Comparison of ENCODE assay signal across 13 mouse cellular contexts in the genomic region with DNA sequence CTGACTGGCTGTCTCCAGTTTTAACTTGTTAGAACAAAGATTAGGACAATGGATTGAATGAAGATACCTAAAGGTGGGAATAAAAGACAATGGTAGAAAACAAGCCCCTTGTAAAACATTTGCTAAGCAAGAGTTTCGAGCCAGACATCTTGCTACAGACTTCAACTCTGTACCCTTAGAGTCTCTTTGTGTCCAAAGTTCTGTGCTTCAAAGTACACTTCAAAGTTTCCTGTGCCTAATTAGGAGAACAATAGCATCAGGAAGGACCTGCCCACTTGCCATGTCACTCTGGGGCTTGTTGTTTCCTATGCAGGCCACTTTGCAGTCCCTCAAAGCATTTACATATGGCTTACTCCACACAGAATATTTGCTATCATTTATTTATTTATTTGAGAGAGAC. TPM values are rescaled to one million over a fixed set of nuclear protein-coding genes. Genes with fewer than 3 reads are reported as not detected.
DNase-seq lines count a peak whose midpoint lies in the region; ATAC-seq and TF ChIP-seq lines count a peak whose summit lies in the region.
"Had no signal": no experiment of that assay in that cellular context is flagged by ENCODE, and none has a peak within 500 bp of the region (broad histone marks: within the 10 kb centered on the region; RNA-seq: fewer than 3 reads in every experiment).

No protein-coding gene starts in this region.

- peaks cover 25% of the 10 kb centered on the region for H3K4me1 ChIP-seq in liver, adult 2 months (ENCODE audit: control insufficient read depth, insufficient read depth, low read length)
- H3K4me1 ChIP-seq in ES-E14 (ENCODE audit: control insufficient read depth in 2 of 2, insufficient read depth in 2 of 2, low read length in 2 of 2, poor library complexity in 1 of 2), result peaks cover 8 to 23% of the 10 kb centered on the region in 2 experiments
- peaks cover 56% of the 10 kb centered on the region for H3K4me1 ChIP-seq in heart, embryonic 10.5 days
- H3K4me1 ChIP-seq in kidney, postnatal 0 days (replicated peaks; ENCODE audit: insufficient read depth, low read length), result no peaks in the 10 kb centered on the region
- no peaks in the 10 kb centered on the region; the same call in 1 of the 2 replicates for H3K4me1 ChIP-seq in thymus, adult 2 months (replicated peaks; ENCODE audit: control insufficient read depth, insufficient read depth, low read length)
- H3K4me1 ChIP-seq: neural tube, embryonic 15.5 days had no signal

- DNase-seq in liver, adult 2 months (ENCODE audit: extremely low read depth, low read depth, low spot score), result peak; percentile 53
- no peak for DNase-seq in liver
- DNase-seq in ES-E14 (ENCODE audit: low read depth, low spot score), result peak; percentile 72
- no peak for DNase-seq in heart, embryonic 10.5 days (ENCODE audit: low spot score)
- DNase-seq in kidney, postnatal 0 days (ENCODE audit: low spot score), result peak; percentile 58
- DNase-seq in embryo, embryonic 10 days (ENCODE audit: low spot score), result no peak
- DNase-seq in thymus, adult 2 months, result no peak
- DNase-seq: adrenal gland, postnatal 25 days; cerebellum, adult 8-10 months; thymus, postnatal 25 days had no signal

- no peak overlapping the region for H3K27ac ChIP-seq in liver, adult 2 months (replicated peaks; ENCODE audit: insufficient read depth, low read depth, low read length)
- no peak overlapping the region; the same call in 1 of the 2 replicates for H3K27ac ChIP-seq in ES-E14 (ENCODE audit: insufficient read depth, low read depth, low read length, poor library complexity, severe bottlenecking)
- peak overlapping the region; percentile 31; the same call in 1 of the 2 replicates for H3K27ac ChIP-seq in heart, embryonic 10.5 days
- peak overlapping the region; percentile 66 for H3K27ac ChIP-seq in kidney, postnatal 0 days
- H3K27ac ChIP-seq in thymus, adult 2 months (ENCODE audit: control insufficient read depth, insufficient read depth, low read length), result no peak overlapping the region

- no peaks in the 10 kb centered on the region for H3K9me3 ChIP-seq in ES-E14 (ENCODE audit: control insufficient read depth, insufficient read depth, low read depth, low read length)
- H3K9me3 ChIP-seq in heart, embryonic 10.5 days, result no peaks in the 10 kb centered on the region
- no peaks in the 10 kb centered on the region for H3K9me3 ChIP-seq in kidney, postnatal 0 days (replicated peaks; ENCODE audit: low read length)
- H3K9me3 ChIP-seq: neural tube, embryonic 15.5 days had no signal

- no peak overlapping the region for H3K4me2 ChIP-seq in kidney, postnatal 0 days (ENCODE audit: low read length)
- H3K4me2 ChIP-seq: neural tube, embryonic 15.5 days had no signal

- WGBS in liver, adult 2 months, result 28% methylated on average over 1 of the region's 1 CpGs
- WGBS in heart, embryonic 10.5 days, result 62% methylated on average over 1 of the region's 1 CpGs
- 56% methylated on average over 1 of the region's 1 CpGs for WGBS in kidney, postnatal 0 days
- WGBS in thymus, adult 2 months, result 91% methylated on average over 1 of the region's 1 CpGs

- no peaks in the 10 kb centered on the region for H3K27me3 ChIP-seq in liver, adult 2 months (ENCODE audit: control insufficient read depth, insufficient read depth, low read length)
- no peaks in the 10 kb centered on the region for H3K27me3 ChIP-seq in heart, embryonic 10.5 days (ENCODE audit: insufficient read depth, poor library complexity, severe bottlenecking)
- H3K27me3 ChIP-seq in kidney, postnatal 0 days (ENCODE audit: insufficient read depth, low read length), result no peaks in the 10 kb centered on the region
- no peaks in the 10 kb centered on the region for H3K27me3 ChIP-seq in thymus, adult 2 months (ENCODE audit: control insufficient read depth, insufficient read depth, low read length)
- H3K27me3 ChIP-seq: neural tube, embryonic 15.5 days had no signal

- in situ Hi-C loops in ES-E14 (cut with MboI; ENCODE audit: low sequenced_read_pairs in 2 of 2, unreplicated experiment in 2 of 2), result no loop called here

- H3K36me3 ChIP-seq in liver, adult 2 months (ENCODE audit: control insufficient read depth, insufficient read depth, low read length), result no peaks in the 10 kb centered on the region
- no peaks in the 10 kb centered on the region for H3K36me3 ChIP-seq in ES-E14 (ENCODE audit: control insufficient read depth, insufficient read depth, low read length, poor library complexity, severe bottlenecking)
- no peaks in the 10 kb centered on the region for H3K36me3 ChIP-seq in heart, embryonic 10.5 days
- H3K36me3 ChIP-seq in kidney, postnatal 0 days (ENCODE audit: insufficient read depth, low read length), result no peaks in the 10 kb centered on the region
- no peaks in the 10 kb centered on the region for H3K36me3 ChIP-seq in thymus, adult 2 months (ENCODE audit: control insufficient read depth, insufficient read depth, low read length)
- H3K36me3 ChIP-seq: neural tube, embryonic 15.5 days had no signal

- no peak overlapping the region for H3K9ac ChIP-seq in liver, adult 2 months (ENCODE audit: low read depth, low read length)
- no peak overlapping the region for H3K9ac ChIP-seq in ES-E14 (ENCODE audit: insufficient read depth, low read depth, low read length, poor library complexity, severe bottlenecking)
- no peak overlapping the region for H3K9ac ChIP-seq in kidney, postnatal 0 days (ENCODE audit: low read depth, low read length)
- H3K9ac ChIP-seq: neural tube, embryonic 15.5 days had no signal

- H3K4me3 ChIP-seq in liver, adult 2 months (ENCODE audit: insufficient read depth, low read depth, low read length), result no peak overlapping the region
- H3K4me3 ChIP-seq in ES-E14 (ENCODE audit: insufficient read depth in 1 of 2, low read depth in 1 of 2, low read length in 2 of 2, poor library complexity in 1 of 2, severe bottlenecking in 1 of 2), result no peak overlapping the region
- H3K4me3 ChIP-seq in heart, embryonic 10.5 days, result no peak overlapping the region
- no peak overlapping the region for H3K4me3 ChIP-seq in kidney, postnatal 0 days (replicated peaks; ENCODE audit: low read depth, low read length)
- no peak overlapping the region for H3K4me3 ChIP-seq in thymus, adult 2 months (ENCODE audit: control insufficient read depth, insufficient read depth, low read length)
- H3K4me3 ChIP-seq: neural tube, embryonic 15.5 days had no signal

- no peak for TF ChIP-seq CTCF in liver, adult 2 months (IDR thresholded peaks at IDR 0.05; ENCODE audit: low read depth, low read length)
- no peak for TF ChIP-seq CTCF in kidney, postnatal 0 days (IDR thresholded peaks at IDR 0.05; ENCODE audit: low read depth)
- no peak for TF ChIP-seq CTCF in thymus, adult 2 months (IDR thresholded peaks at IDR 0.05; ENCODE audit: borderline replicate concordance, control insufficient read depth, extremely low read depth, insufficient read depth, low read length, poor library complexity)

- peaks cover 17% of the 10 kb centered on the region for H3K79me2 ChIP-seq in liver, adult 2 months (ENCODE audit: control insufficient read depth, insufficient read depth, low read length)

- no peak for ATAC-seq in kidney, postnatal 0 days (replicated peaks; ENCODE audit: low FRiP score, low read depth)
- no peak for ATAC-seq in megakaryocyte-erythroid progenitor cell, adult 5-6 weeks (replicated peaks; ENCODE audit: low FRiP score, low TSS enrichment, poor library complexity, severe bottlenecking)
- ATAC-seq: midbrain, embryonic 16.5 days had no signal

- TF ChIP-seq POLR2A in liver, adult 2 months (IDR thresholded peaks at IDR 0.05; ENCODE audit: extremely low read depth, insufficient read depth, low read length), result no peak
- TF ChIP-seq POLR2A in thymus, adult 2 months (IDR thresholded peaks at IDR 0.05; ENCODE audit: control insufficient read depth, extremely low read depth, insufficient read depth, low read length, poor library complexity), result no peak

TF ChIP-seq in ES-E14, 5 proteins besides CTCF, POLR2A, EP300 and RAD21:
- no peak for TF ChIP-seq ZC3H11A (IDR thresholded peaks at IDR 0.05; ENCODE audit: borderline replicate concordance, low read depth, low read length)
- TF ChIP-seq ZNF384 (IDR thresholded peaks at IDR 0.05; ENCODE audit: low read depth, low read length), result no peak
- no peak for TF ChIP-seq MAFK (IDR thresholded peaks at IDR 0.05; ENCODE audit: insufficient read depth, low read depth, low read length)
- TF ChIP-seq HCFC1 (IDR thresholded peaks at IDR 0.05; ENCODE audit: borderline replicate concordance, insufficient read depth, low read length), result no peak
- peak; percentile 40; the same call in 1 of the 2 replicates for TF ChIP-seq CHD2 (IDR thresholded peaks at IDR 0.05; ENCODE audit: low read depth, low read length)

RNA-seq across cellular contexts. Expression of a gene that starts 33.3 kb away (rescaled TPM):
- 12.0 and 15.9 TPM in 2 replicates for total RNA-seq in liver, adult 2 months (2014; rRNA removed)
- polyA plus RNA-seq in liver, adult 2 months (2012; rRNA removed), result 8.4 and 9.6 TPM in 2 replicates
- 29.6 and 31.8 TPM in 2 replicates for total RNA-seq in ES-E14 (2012; rRNA removed)
- polyA plus RNA-seq in heart, embryonic 10.5 days (2016; fragmentation: Nextera tagmentation; extraction: Ambion mirVana), result 42.7 and 50.2 TPM in 2 replicates
- polyA plus RNA-seq in kidney, postnatal 0 days (2015; fragmentation: Nextera tagmentation; extraction: Ambion mirVana), result 57.0 and 58.2 TPM in 2 replicates
- total RNA-seq in megakaryocyte-erythroid progenitor cell, adult 5-6 weeks (2014; fragmentation: Nextera tagmentation), result 36.2 and 57.0 TPM in 2 replicates
- total RNA-seq in megakaryocyte-erythroid progenitor cell, adult 5-6 weeks (2017), result 42.8 and 43.3 TPM in 2 replicates
- 30.9 and 31.9 TPM in 2 replicates for polyA plus RNA-seq in thymus, adult 2 months (2012; rRNA removed)

RNA-seq across cellular contexts. Expression of a gene that starts 33.4 kb away (rescaled TPM):
- 4.9 and 5.6 TPM in 2 replicates for total RNA-seq in liver, adult 2 months (2014; rRNA removed)
- polyA plus RNA-seq in liver, adult 2 months (2012; rRNA removed), result 6.4 and 8.6 TPM in 2 replicates
- 9.5 and 9.8 TPM in 2 replicates for total RNA-seq in ES-E14 (2012; rRNA removed)
- 24.0 and 27.0 TPM in 2 replicates for polyA plus RNA-seq in heart, embryonic 10.5 days (2016; fragmentation: Nextera tagmentation; extraction: Ambion mirVana)
- 17.6 TPM in 2 replicates for polyA plus RNA-seq in kidney, postnatal 0 days (2015; fragmentation: Nextera tagmentation; extraction: Ambion mirVana)
- total RNA-seq in megakaryocyte-erythroid progenitor cell, adult 5-6 weeks (2014; fragmentation: Nextera tagmentation), result 17.8 and 30.5 TPM in 2 replicates
- total RNA-seq in megakaryocyte-erythroid progenitor cell, adult 5-6 weeks (2017), result 12.6 and 16.5 TPM in 2 replicates
- polyA plus RNA-seq in thymus, adult 2 months (2012; rRNA removed), result 32.2 and 37.3 TPM in 2 replicates

Comparison
In these comparisons a context has a peak if more than half of its experiments do, and no peak if none do; other contexts are left out.
1. DNase-seq: peak in liver, adult 2 months (single experiment), ES-E14 (single experiment) and kidney, postnatal 0 days (single experiment); none in liver (single experiment), heart, embryonic 10.5 days (single experiment), embryo, embryonic 10 days (single experiment) and thymus, adult 2 months (single experiment).
2. H3K27ac ChIP-seq: peak in heart, embryonic 10.5 days (single experiment) and kidney, postnatal 0 days (single experiment); none in liver, adult 2 months (single experiment), ES-E14 (single experiment) and thymus, adult 2 months (single experiment).